Mouse (Mus musculus): ENCODE data around the gene Nenf. TPM values are rescaled to one million over a fixed set of nuclear protein-coding genes. Genes with fewer than 3 reads are reported as not detected.

Nenf gene
- total and polyA plus RNA-seq, 2 experiments from 2014 or later = 184 to 185 TPM

GRCm38 (mm10) chr1:191258521-191258920, 59.5 kb downstream of the Nenf start:
- WGBS = 53% methylated on average over 3 of the region's 3 CpGs
- no peaks in the 10 kb centered on the region for H3K27me3 ChIP-seq (ENCODE audit: insufficient read depth, low read length)
- no peak for TF ChIP-seq CTCF (IDR thresholded peaks at IDR 0.05)
- no peaks in the 10 kb centered on the region for H3K36me3 ChIP-seq (ENCODE audit: insufficient read depth, low read length)
- H3K27ac ChIP-seq (ENCODE audit: low read depth, low read length) = no peak overlapping the region
- H3K4me2 ChIP-seq (ENCODE audit: low read depth, low read length, poor library complexity, severe bottlenecking) = no peak overlapping the region
- H3K4me1 ChIP-seq (ENCODE audit: insufficient read depth, low read length) = no peaks in the 10 kb centered on the region
- H3K9me3 ChIP-seq (ENCODE audit: low read length) = no peaks in the 10 kb centered on the region
- DNase-seq (ENCODE audit: low spot score) (no peak), ATAC-seq (ENCODE audit: low FRiP score) (no peak)
- no peak overlapping the region for H3K4me3 ChIP-seq (ENCODE audit: low read depth, low read length)
- H3K9ac ChIP-seq (replicated peaks; ENCODE audit: low read length, poor library complexity, severe bottlenecking) = no peak overlapping the region

GRCm38 (mm10) chr1:191257981-191258380, 60.0 kb downstream of the Nenf start:
- ATAC-seq (ENCODE audit: low FRiP score) (no peak), DNase-seq (ENCODE audit: low spot score) (no peak)
- no peak overlapping the region for H3K9ac ChIP-seq (replicated peaks; ENCODE audit: low read length, poor library complexity, severe bottlenecking)
- H3K27ac ChIP-seq (ENCODE audit: low read depth, low read length) = no peak overlapping the region
- no peaks in the 10 kb centered on the region for H3K4me1 ChIP-seq (ENCODE audit: insufficient read depth, low read length)
- H3K4me3 ChIP-seq (ENCODE audit: low read depth, low read length) = no peak overlapping the region
- H3K9me3 ChIP-seq (ENCODE audit: low read length) = no peaks in the 10 kb centered on the region
- no peak overlapping the region for H3K4me2 ChIP-seq (ENCODE audit: low read depth, low read length, poor library complexity, severe bottlenecking)
- H3K27me3 ChIP-seq (ENCODE audit: insufficient read depth, low read length) = no peaks in the 10 kb centered on the region
- no peak for TF ChIP-seq CTCF (IDR thresholded peaks at IDR 0.05)
- WGBS = 73% methylated on average over 2 of the region's 2 CpGs
- no peaks in the 10 kb centered on the region for H3K36me3 ChIP-seq (ENCODE audit: insufficient read depth, low read length)

GRCm38 (mm10) chr1:191257351-191257771, 60.6 kb downstream of the Nenf start:
- no peak overlapping the region for H3K4me3 ChIP-seq (ENCODE audit: low read depth, low read length)
- 76% methylated on average over 3 of the region's 3 CpGs for WGBS
- no peaks in the 10 kb centered on the region for H3K4me1 ChIP-seq (ENCODE audit: insufficient read depth, low read length)
- H3K9ac ChIP-seq (replicated peaks; ENCODE audit: low read length, poor library complexity, severe bottlenecking) = no peak overlapping the region
- H3K27ac ChIP-seq (ENCODE audit: low read depth, low read length) = no peak overlapping the region
- H3K9me3 ChIP-seq (ENCODE audit: low read length) = no peaks in the 10 kb centered on the region
- no peak for TF ChIP-seq CTCF (IDR thresholded peaks at IDR 0.05)
- no peak for DNase-seq (ENCODE audit: low spot score)
- H3K36me3 ChIP-seq (ENCODE audit: insufficient read depth, low read length) = no peaks in the 10 kb centered on the region
- no peak overlapping the region for H3K4me2 ChIP-seq (ENCODE audit: low read depth, low read length, poor library complexity, severe bottlenecking)
- no peaks in the 10 kb centered on the region for H3K27me3 ChIP-seq (ENCODE audit: insufficient read depth, low read length)
- no peak for ATAC-seq (ENCODE audit: low FRiP score)

Other genes starting within 250 kb of the Nenf start
- gene Batf3, start 220.3 kb downstream of the Nenf start, total RNA-seq (2014; rRNA removed) = 1.3 and 4.9 TPM in 2 replicates
- 1.3 and 1.6 TPM in 2 replicates for gene Batf3, start 220.3 kb downstream of the Nenf start, polyA plus RNA-seq (2015; fragmentation: Nextera tagmentation; extraction: Ambion mirVana)
- not detected in 2 replicates for gene Fam71a, start 153.4 kb downstream of the Nenf start, total RNA-seq (2014; rRNA removed)
- gene Fam71a, start 153.4 kb downstream of the Nenf start, polyA plus RNA-seq (2015; fragmentation: Nextera tagmentation; extraction: Ambion mirVana) = not detected in 2 replicates
- 0.80 and 3.5 TPM in 2 replicates for gene Atf3, start 100.2 kb downstream of the Nenf start, total RNA-seq (2014; rRNA removed)
- gene Atf3, start 100.2 kb downstream of the Nenf start, polyA plus RNA-seq (2015; fragmentation: Nextera tagmentation; extraction: Ambion mirVana) = 1.2 and 1.3 TPM in 2 replicates
- 19.7 and 23.2 TPM in 2 replicates for gene Tmem206, start 7.7 kb upstream of the Nenf start, total RNA-seq (2014; rRNA removed)
- 27.6 and 28.3 TPM in 2 replicates for gene Tmem206, start 7.7 kb upstream of the Nenf start, polyA plus RNA-seq (2015; fragmentation: Nextera tagmentation; extraction: Ambion mirVana)
- 39.1 and 63.2 TPM in 2 replicates for gene Ppp2r5a, start 85.1 kb upstream of the Nenf start, total RNA-seq (2014; rRNA removed)
- 9.8 and 10.6 TPM in 2 replicates for gene Ppp2r5a, start 85.1 kb upstream of the Nenf start, polyA plus RNA-seq (2015; fragmentation: Nextera tagmentation; extraction: Ambion mirVana)